Mouse (Mus musculus): ENCODE data around the gene Sorbs1. TPM values are rescaled to one million over a fixed set of nuclear protein-coding genes. Genes with fewer than 3 reads are reported as not detected.

Sorbs1 gene
- polyA plus RNA-seq, 1 experiment from 2014 or later = 152 TPM

GRCm38 (mm10) chr19:40462892-40463291, 50.7 kb downstream of the Sorbs1 start:
- Histone ChIP-seq H3K27me3 (ENCODE audit: control insufficient read depth, insufficient read depth, low read length) (no peaks in the 10 kb centered on the region), H3K9ac (ENCODE audit: low read length) (no peak overlapping the region), H3K4me1 (ENCODE audit: control insufficient read depth, insufficient read depth, low read length) (peaks cover 30% of the 10 kb centered on the region), H3K4me2 (ENCODE audit: low read depth, low read length) (no peak overlapping the region), H3K36me3 (ENCODE audit: control insufficient read depth, insufficient read depth) (no peaks in the 10 kb centered on the region), H3K27ac (ENCODE audit: low read length) (no peak overlapping the region), H3K9me3 (replicated peaks; ENCODE audit: control insufficient read depth, low read length) (no peaks in the 10 kb centered on the region), H3K4me3 (ENCODE audit: low read length) (no peak overlapping the region)
- WGBS = 48% methylated on average over 6 of the region's 6 CpGs
- ATAC-seq (replicated peaks; ENCODE audit: extremely low read depth, insufficient read depth, low FRiP score) = no peak

- Histone ChIP-seq H3K4me1 (ENCODE audit: control insufficient read depth, insufficient read depth, low read length) (peaks cover 27% of the 10 kb centered on the region), H3K36me3 (ENCODE audit: control insufficient read depth, insufficient read depth) (no peaks in the 10 kb centered on the region), H3K9me3 (replicated peaks; ENCODE audit: control insufficient read depth, low read length) (no peaks in the 10 kb centered on the region), H3K27ac (ENCODE audit: low read length) (no peak overlapping the region), H3K4me3 (ENCODE audit: low read length) (no peak overlapping the region), H3K4me2 (ENCODE audit: low read depth, low read length) (no peak overlapping the region), H3K27me3 (ENCODE audit: control insufficient read depth, insufficient read depth, low read length) (no peaks in the 10 kb centered on the region), H3K9ac (ENCODE audit: low read length) (no peak overlapping the region)
- no peak for ATAC-seq (replicated peaks; ENCODE audit: extremely low read depth, insufficient read depth, low FRiP score)
- 54% methylated on average over 2 of the region's 2 CpGs for WGBS
These were observed 51.1 kb downstream of the Sorbs1 start for GRCm38 (mm10) chr19:40462481-40462880.

GRCm38 (mm10) chr19:40461662-40462061, 51.9 kb downstream of the Sorbs1 start:
- H3K9ac ChIP-seq (ENCODE audit: low read length) = no peak overlapping the region
- no peak overlapping the region for H3K27ac ChIP-seq (ENCODE audit: low read length)
- no peak overlapping the region for H3K4me2 ChIP-seq (ENCODE audit: low read depth, low read length)
- no peak for ATAC-seq (replicated peaks; ENCODE audit: extremely low read depth, insufficient read depth, low FRiP score)
- H3K4me3 ChIP-seq (ENCODE audit: low read length) = no peak overlapping the region
- 72% methylated on average over 1 of the region's 1 CpGs for WGBS
- peaks cover 22% of the 10 kb centered on the region for H3K4me1 ChIP-seq (ENCODE audit: control insufficient read depth, insufficient read depth, low read length)
- no peaks in the 10 kb centered on the region for H3K9me3 ChIP-seq (replicated peaks; ENCODE audit: control insufficient read depth, low read length)
- H3K36me3 ChIP-seq (ENCODE audit: control insufficient read depth, insufficient read depth) = no peaks in the 10 kb centered on the region
- H3K27me3 ChIP-seq (ENCODE audit: control insufficient read depth, insufficient read depth, low read length) = no peaks in the 10 kb centered on the region

- ATAC-seq (replicated peaks; ENCODE audit: extremely low read depth, insufficient read depth, low FRiP score) = no peak
- Histone ChIP-seq H3K27me3 (ENCODE audit: control insufficient read depth, insufficient read depth, low read length) (no peaks in the 10 kb centered on the region), H3K4me2 (ENCODE audit: low read depth, low read length) (no peak overlapping the region), H3K4me3 (ENCODE audit: low read length) (no peak overlapping the region), H3K4me1 (ENCODE audit: control insufficient read depth, insufficient read depth, low read length) (peaks cover 22% of the 10 kb centered on the region), H3K36me3 (ENCODE audit: control insufficient read depth, insufficient read depth) (no peaks in the 10 kb centered on the region), H3K27ac (ENCODE audit: low read length) (no peak overlapping the region), H3K9ac (ENCODE audit: low read length) (no peak overlapping the region), H3K9me3 (replicated peaks; ENCODE audit: control insufficient read depth, low read length) (no peaks in the 10 kb centered on the region)
- WGBS = 49% methylated on average over 9 of the region's 9 CpGs
These were observed 52.6 kb downstream of the Sorbs1 start for GRCm38 (mm10) chr19:40460854-40461490.

- 9% methylated on average over 1 of the region's 1 CpGs for WGBS
- no peak overlapping the region for H3K9ac ChIP-seq (ENCODE audit: low read length)
- no peaks in the 10 kb centered on the region for H3K27me3 ChIP-seq (ENCODE audit: control insufficient read depth, insufficient read depth, low read length)
- H3K27ac ChIP-seq (ENCODE audit: low read length) = no peak overlapping the region
- ATAC-seq (replicated peaks; ENCODE audit: extremely low read depth, insufficient read depth, low FRiP score) = no peak
- no peaks in the 10 kb centered on the region for H3K36me3 ChIP-seq (ENCODE audit: control insufficient read depth, insufficient read depth)
- H3K4me2 ChIP-seq (ENCODE audit: low read depth, low read length) = no peak overlapping the region
- H3K4me3 ChIP-seq (ENCODE audit: low read length) = no peak overlapping the region
- H3K9me3 ChIP-seq (replicated peaks; ENCODE audit: control insufficient read depth, low read length) = no peaks in the 10 kb centered on the region
- H3K4me1 ChIP-seq (ENCODE audit: control insufficient read depth, insufficient read depth, low read length) = peaks cover 23% of the 10 kb centered on the region
These were observed 54.2 kb downstream of the Sorbs1 start for GRCm38 (mm10) chr19:40459338-40459737.

- Histone ChIP-seq H3K9me3 (replicated peaks; ENCODE audit: control insufficient read depth, low read length) (no peaks in the 10 kb centered on the region), H3K4me3 (ENCODE audit: low read length) (no peak overlapping the region), H3K4me1 (ENCODE audit: control insufficient read depth, insufficient read depth, low read length) (peaks cover 27% of the 10 kb centered on the region), H3K27me3 (ENCODE audit: control insufficient read depth, insufficient read depth, low read length) (no peaks in the 10 kb centered on the region), H3K4me2 (ENCODE audit: low read depth, low read length) (no peak overlapping the region), H3K27ac (ENCODE audit: low read length) (no peak overlapping the region), H3K9ac (ENCODE audit: low read length) (no peak overlapping the region), H3K36me3 (ENCODE audit: control insufficient read depth, insufficient read depth) (no peaks in the 10 kb centered on the region)
- WGBS = 79% methylated on average over 3 of the region's 3 CpGs
- ATAC-seq (replicated peaks; ENCODE audit: extremely low read depth, insufficient read depth, low FRiP score) = no peak
These were observed 54.8 kb downstream of the Sorbs1 start for GRCm38 (mm10) chr19:40458806-40459205.

DNA sequence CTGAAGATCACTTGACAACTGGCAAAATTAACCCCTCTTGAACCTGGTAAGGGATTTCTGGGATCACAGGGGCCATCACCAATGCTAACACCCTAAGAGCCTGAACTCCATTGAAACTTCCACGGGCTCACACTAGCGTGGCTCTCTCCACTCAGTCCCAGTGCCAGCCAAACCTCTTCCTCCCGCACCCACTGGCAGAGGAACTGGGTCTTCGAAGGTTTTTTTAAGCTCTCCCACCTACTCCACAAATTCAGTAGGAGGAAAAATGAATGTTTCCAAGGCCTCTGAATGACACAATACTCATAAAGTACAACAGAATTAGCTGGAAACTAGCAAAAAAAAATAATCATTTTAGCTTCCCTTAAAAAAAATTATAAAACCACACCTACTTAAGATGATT, 58.3 kb downstream of the Sorbs1 start:
- no peak for ATAC-seq (replicated peaks; ENCODE audit: extremely low read depth, insufficient read depth, low FRiP score)
- WGBS = 88% methylated on average over 4 of the region's 4 CpGs
- H3K27me3 ChIP-seq (ENCODE audit: control insufficient read depth, insufficient read depth, low read length) = no peaks in the 10 kb centered on the region

DNA sequence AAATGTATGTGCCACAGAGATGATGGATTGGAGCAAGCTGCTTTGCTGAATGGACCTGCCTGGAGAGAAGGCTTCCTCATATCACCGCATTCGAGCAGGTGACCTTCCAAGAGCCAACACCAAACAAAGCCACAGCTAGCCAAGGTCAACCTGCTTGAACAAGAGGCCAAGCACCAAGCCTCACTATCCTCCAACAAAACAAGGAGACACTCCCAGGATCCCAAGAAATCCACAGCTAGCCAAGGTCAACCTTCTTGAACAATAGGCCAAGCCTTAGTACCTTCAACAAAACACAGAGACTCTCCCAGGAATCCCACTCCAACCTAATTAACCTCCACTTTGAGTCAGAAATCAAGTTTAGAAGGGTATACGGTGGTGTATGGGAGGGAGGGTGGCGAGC, 59.5 kb downstream of the Sorbs1 start:
- H3K27me3 ChIP-seq (ENCODE audit: control insufficient read depth, insufficient read depth, low read length) = no peaks in the 10 kb centered on the region
- ATAC-seq (replicated peaks; ENCODE audit: extremely low read depth, insufficient read depth, low FRiP score) = no peak
- H3K9me3 ChIP-seq (replicated peaks; ENCODE audit: control insufficient read depth, low read length) = 0 out of 2 replicates have a peak, but pooled peaks cover 5% of the 10 kb centered on the region
- no peak overlapping the region for H3K4me2 ChIP-seq (ENCODE audit: low read depth, low read length)
- H3K27ac ChIP-seq (ENCODE audit: low read length) = no peak overlapping the region
- no peak overlapping the region for H3K9ac ChIP-seq (ENCODE audit: low read length)
- H3K4me3 ChIP-seq (ENCODE audit: low read length) = no peak overlapping the region
- peaks cover 7% of the 10 kb centered on the region for H3K4me1 ChIP-seq (ENCODE audit: control insufficient read depth, insufficient read depth, low read length)
- WGBS = 86% methylated on average over 4 of the region's 4 CpGs
- peaks cover 13% of the 10 kb centered on the region for H3K36me3 ChIP-seq (ENCODE audit: control insufficient read depth, insufficient read depth)

More for the DNA sequence above, 58.3 kb downstream of the Sorbs1 start:
- H3K4me3 ChIP-seq (ENCODE audit: low read length) = no peak overlapping the region
- no peak overlapping the region for H3K27ac ChIP-seq (ENCODE audit: low read length)
- peaks cover 10% of the 10 kb centered on the region for H3K4me1 ChIP-seq (ENCODE audit: control insufficient read depth, insufficient read depth, low read length)
- H3K36me3 ChIP-seq (ENCODE audit: control insufficient read depth, insufficient read depth) = peaks cover 13% of the 10 kb centered on the region
- H3K9ac ChIP-seq (ENCODE audit: low read length) = no peak overlapping the region
- no peak overlapping the region for H3K4me2 ChIP-seq (ENCODE audit: low read depth, low read length)
- H3K9me3 ChIP-seq (replicated peaks; ENCODE audit: control insufficient read depth, low read length) = 0 out of 2 replicates have a peak, but pooled peaks cover 5% of the 10 kb centered on the region

GRCm38 (mm10) chr19:40452201-40452600, 61.4 kb downstream of the Sorbs1 start:
- Histone ChIP-seq H3K27ac (ENCODE audit: low read length) (no peak overlapping the region), H3K9me3 (replicated peaks; ENCODE audit: control insufficient read depth, low read length) (0 out of 2 replicates have a peak, but pooled peaks cover 5% of the 10 kb centered on the region), H3K4me2 (ENCODE audit: low read depth, low read length) (no peak overlapping the region), H3K4me3 (ENCODE audit: low read length) (no peak overlapping the region), H3K36me3 (ENCODE audit: control insufficient read depth, insufficient read depth) (peaks cover 13% of the 10 kb centered on the region), H3K27me3 (ENCODE audit: control insufficient read depth, insufficient read depth, low read length) (no peaks in the 10 kb centered on the region), H3K9ac (ENCODE audit: low read length) (no peak overlapping the region), H3K4me1 (ENCODE audit: control insufficient read depth, insufficient read depth, low read length) (peaks cover 5% of the 10 kb centered on the region; the same call in 1 of the 2 replicates)
- WGBS = 96% methylated on average over 2 of the region's 2 CpGs
- no peak for ATAC-seq (replicated peaks; ENCODE audit: extremely low read depth, insufficient read depth, low FRiP score)
